Mouse (Mus musculus) stomach, embryonic 14.5 days (tissue): ENCODE measurements around the gene Acvr1b. TPM values are rescaled to one million over a fixed set of nuclear protein-coding genes. Genes with fewer than 3 reads are reported as not detected.

Experiments used
- ATAC-seq: fragments of 200-750 bp; cut with Nextera tagmentation; 2 replicates; pipeline ENCODE4 v1.8.0; 2017; ENCODE audit warnings: low read depth, moderate TSS enrichment; ENCODE audit not compliant: insufficient number of reproducible peaks, insufficient read depth, low FRiP score
- H3K27ac ChIP-seq: fragments of 300-500 bp; sonication (generic); 2 replicates; pipeline ENCODE4 v1.5.1; 2014; ENCODE audit warnings: mild to moderate bottlenecking, low read length, moderate library complexity, mixed read lengths
- H3K27me3 ChIP-seq: fragments of 300-500 bp; sonication (generic); 2 replicates; pipeline ENCODE4 v1.6.1; 2014; ENCODE audit warnings: low read length, control low read depth, mixed read lengths; ENCODE audit not compliant: control insufficient read depth, insufficient read depth
- H3K36me3 ChIP-seq: fragments of 300-500 bp; sonication (generic); 2 replicates; pipeline ENCODE4 v1.6.1; 2014; ENCODE audit warnings: mild to moderate bottlenecking, control low read depth, low read length, moderate library complexity, mixed read lengths; ENCODE audit not compliant: control insufficient read depth, insufficient read depth
- H3K4me1 ChIP-seq: fragments of 300-500 bp; sonication (generic); 2 replicates; pipeline ENCODE4 v1.6.1; 2014; ENCODE audit warnings: low read length, control low read depth, mixed read lengths; ENCODE audit not compliant: control insufficient read depth, insufficient read depth
- H3K4me2 ChIP-seq: fragments of 300-500 bp; sonication (generic); replicated peaks from 2 replicates; pipeline ENCODE4 v1.6.1; 2014; ENCODE audit warnings: low read depth, low read length, control low read depth
- H3K4me3 ChIP-seq: fragments of 300-500 bp; sonication (generic); 2 replicates; pipeline ENCODE4 v1.5.1; 2014; ENCODE audit warnings: low read depth, low read length, control low read depth
- H3K9ac ChIP-seq: fragments of 300-500 bp; sonication (generic); replicated peaks from 2 replicates; pipeline ENCODE4 v1.6.1; 2014; ENCODE audit warnings: low read depth, mild to moderate bottlenecking, control low read depth, low read length, moderate library complexity, mixed read lengths
- H3K9me3 ChIP-seq: fragments of 300-500 bp; sonication (generic); 2 replicates; pipeline ENCODE4 v1.6.1; 2016; ENCODE audit warnings: low read depth, low read length, control low read depth; ENCODE audit not compliant: control insufficient read depth
- WGBS: fragments of 180-500 bp; shearing (Covaris S2); extraction: QIAGEN DNeasy Blood & Tissue Kit; methylation state at CpG from one replicate; pipeline ENCODE4 v1.1.7; 2014; 5-methylcytosine and 5-hydroxymethylcytosine counted together
- polyA plus RNA-seq: library from polyadenylated mRNA; unstranded; fragments of >200 nt; fragmentation: Nextera tagmentation; extraction: Ambion mirVana; gene quantifications from 2 replicates; pipeline ENCODE4 v1.2.1, GENCODE M21; 2014

The Acvr1b gene
- polyA plus RNA-seq, 1 experiment from 2014 or later = 11.5 TPM

- Histone ChIP-seq H3K9ac (peak within 1 kb of the TSS; percentile 72), H3K4me2 (peak within 1 kb of the TSS; percentile 92), H3K27ac (peak within 1 kb of the TSS; percentile 48; the same call in 1 of the 2 replicates), H3K4me1 (no peaks in the 10 kb centered on the region), H3K27me3 (no peaks in the 10 kb centered on the region), H3K9me3 (no peaks in the 10 kb centered on the region), H3K4me3 (peak within 1 kb of the TSS; percentile 51), H3K36me3 (no peaks in the 10 kb centered on the region)
- 2% methylated on average over 65 of the region's 82 CpGs for WGBS
- peak; percentile 68 for ATAC-seq
Measured at GRCm38 (mm10) chr15:101253886-101254795, 80.3 kb downstream of the Acvr1b start, which contains the start of gene Nr4a1. Gene Nr4a1, plus strand, starts transcription at chr15:101254269.

GRCm38 (mm10) chr15:101255842-101256462 is 82.1 kb downstream of the Acvr1b start:
- Histone ChIP-seq H3K4me2 (no peak overlapping the region), H3K4me1 (peaks cover 8% of the 10 kb centered on the region), H3K27ac (no peak overlapping the region), H3K9me3 (no peaks in the 10 kb centered on the region), H3K9ac (no peak overlapping the region), H3K36me3 (no peaks in the 10 kb centered on the region), H3K4me3 (no peak overlapping the region), H3K27me3 (no peaks in the 10 kb centered on the region)
- WGBS = 93% methylated on average over 7 of the region's 7 CpGs
- ATAC-seq = no peak

- Histone ChIP-seq H3K9me3 (no peaks in the 10 kb centered on the region), H3K4me1 (peaks cover 15% of the 10 kb centered on the region), H3K9ac (no peak overlapping the region), H3K27ac (no peak overlapping the region), H3K4me3 (no peak overlapping the region), H3K27me3 (no peaks in the 10 kb centered on the region), H3K4me2 (no peak overlapping the region), H3K36me3 (no peaks in the 10 kb centered on the region)
- no peak for ATAC-seq
- 71% methylated on average over 14 of the region's 14 CpGs for WGBS
Measured at GRCm38 (mm10) chr15:101256463-101257206, 82.8 kb downstream of the Acvr1b start.

GRCm38 (mm10) chr15:101258420-101258819 is 84.6 kb downstream of the Acvr1b start:
- no peak for ATAC-seq
- WGBS = 83% methylated on average over 11 of the region's 11 CpGs

GRCm38 (mm10) chr15:101259922-101260321 is 86.1 kb downstream of the Acvr1b start:
- peak overlapping the region; percentile 93; the same call in 1 of the 2 replicates for H3K27ac ChIP-seq

More at GRCm38 (mm10) chr15:101258420-101258819, 84.6 kb downstream of the Acvr1b start:
- Histone ChIP-seq H3K9me3 (no peaks in the 10 kb centered on the region), H3K4me1 (peaks cover 23% of the 10 kb centered on the region), H3K27me3 (no peaks in the 10 kb centered on the region), H3K4me3 (no peak overlapping the region), H3K9ac (no peak overlapping the region), H3K4me2 (no peak overlapping the region), H3K36me3 (no peaks in the 10 kb centered on the region), H3K27ac (no peak overlapping the region)

GRCm38 (mm10) chr15:101260387-101260786 is 86.5 kb downstream of the Acvr1b start:
- peak overlapping the region; percentile 93; the same call in 1 of the 2 replicates for H3K27ac ChIP-seq
- WGBS = 37% methylated on average over 10 of the region's 10 CpGs
- H3K27me3 ChIP-seq = no peaks in the 10 kb centered on the region
- no peak for ATAC-seq
- H3K4me2 ChIP-seq = no peak overlapping the region
- H3K4me1 ChIP-seq = peaks cover 23% of the 10 kb centered on the region
- no peak overlapping the region for H3K4me3 ChIP-seq
- no peaks in the 10 kb centered on the region for H3K9me3 ChIP-seq
- H3K9ac ChIP-seq = no peak overlapping the region
- H3K36me3 ChIP-seq = no peaks in the 10 kb centered on the region

More at GRCm38 (mm10) chr15:101259922-101260321, 86.1 kb downstream of the Acvr1b start:
- no peak overlapping the region for H3K4me2 ChIP-seq
- ATAC-seq = no peak
- H3K9ac ChIP-seq = no peak overlapping the region
- H3K4me1 ChIP-seq = peaks cover 23% of the 10 kb centered on the region
- no peak overlapping the region for H3K4me3 ChIP-seq
- H3K27me3 ChIP-seq = no peaks in the 10 kb centered on the region
- no peaks in the 10 kb centered on the region for H3K36me3 ChIP-seq
- no peaks in the 10 kb centered on the region for H3K9me3 ChIP-seq
- 78% methylated on average over 3 of the region's 3 CpGs for WGBS

GRCm38 (mm10) chr15:101260874-101261622 is 87.2 kb downstream of the Acvr1b start:
- Histone ChIP-seq H3K4me2 (peak overlapping the region; percentile 21), H3K27ac (peak overlapping the region; percentile 93), H3K9ac (no peak overlapping the region), H3K4me1 (peaks cover 26% of the 10 kb centered on the region), H3K27me3 (no peaks in the 10 kb centered on the region), H3K36me3 (no peaks in the 10 kb centered on the region), H3K4me3 (no peak overlapping the region), H3K9me3 (no peaks in the 10 kb centered on the region)
- WGBS = 40% methylated on average over 13 of the region's 13 CpGs
- no peak for ATAC-seq
